Mouse (Mus musculus): Measurements from ENCODE around the gene Gm10803. TPM values are rescaled to one million over a fixed set of nuclear protein-coding genes. Genes with fewer than 3 reads are reported as not detected.

Gene Gm10803
- polyA plus RNA-seq, 1 experiment from 2014 or later, result not detected

DNA sequence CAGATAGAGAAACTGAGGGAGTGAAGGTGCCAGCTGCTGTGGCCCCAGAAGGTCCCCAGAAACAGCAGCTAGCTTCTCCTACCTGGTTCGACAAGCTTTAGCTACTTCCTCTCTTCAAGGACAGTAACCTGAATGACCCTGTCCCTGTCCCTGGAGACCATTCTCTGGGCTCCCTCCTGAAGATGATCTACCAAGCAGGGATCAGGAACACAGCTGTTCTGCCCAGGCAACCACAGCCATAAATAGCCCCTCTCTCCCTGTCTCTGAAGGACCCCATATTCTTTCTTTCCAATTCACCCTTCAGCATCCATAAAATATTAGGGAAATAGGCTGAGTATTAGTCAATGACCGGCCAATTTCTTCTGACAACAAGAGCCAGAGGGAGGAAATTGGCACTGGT is 18.6 kb upstream of the Gm10803 start:
- Histone ChIP-seq H3K4me3 (no peak overlapping the region), H3K4me2 (replicated peaks) (no peak overlapping the region), H3K4me1 (0 out of 2 replicates have a peak, but pooled peaks cover 2% of the 10 kb centered on the region), H3K9ac (no peak overlapping the region), H3K27me3 (replicated peaks) (no peaks in the 10 kb centered on the region), H3K9me3 (no peaks in the 10 kb centered on the region), H3K27ac (no peak overlapping the region), H3K36me3 (no peaks in the 10 kb centered on the region)
- no peak for ATAC-seq (ENCODE audit: low FRiP score, low read depth)
- WGBS, result 88% methylated on average over 2 of the region's 2 CpGs

DNA sequence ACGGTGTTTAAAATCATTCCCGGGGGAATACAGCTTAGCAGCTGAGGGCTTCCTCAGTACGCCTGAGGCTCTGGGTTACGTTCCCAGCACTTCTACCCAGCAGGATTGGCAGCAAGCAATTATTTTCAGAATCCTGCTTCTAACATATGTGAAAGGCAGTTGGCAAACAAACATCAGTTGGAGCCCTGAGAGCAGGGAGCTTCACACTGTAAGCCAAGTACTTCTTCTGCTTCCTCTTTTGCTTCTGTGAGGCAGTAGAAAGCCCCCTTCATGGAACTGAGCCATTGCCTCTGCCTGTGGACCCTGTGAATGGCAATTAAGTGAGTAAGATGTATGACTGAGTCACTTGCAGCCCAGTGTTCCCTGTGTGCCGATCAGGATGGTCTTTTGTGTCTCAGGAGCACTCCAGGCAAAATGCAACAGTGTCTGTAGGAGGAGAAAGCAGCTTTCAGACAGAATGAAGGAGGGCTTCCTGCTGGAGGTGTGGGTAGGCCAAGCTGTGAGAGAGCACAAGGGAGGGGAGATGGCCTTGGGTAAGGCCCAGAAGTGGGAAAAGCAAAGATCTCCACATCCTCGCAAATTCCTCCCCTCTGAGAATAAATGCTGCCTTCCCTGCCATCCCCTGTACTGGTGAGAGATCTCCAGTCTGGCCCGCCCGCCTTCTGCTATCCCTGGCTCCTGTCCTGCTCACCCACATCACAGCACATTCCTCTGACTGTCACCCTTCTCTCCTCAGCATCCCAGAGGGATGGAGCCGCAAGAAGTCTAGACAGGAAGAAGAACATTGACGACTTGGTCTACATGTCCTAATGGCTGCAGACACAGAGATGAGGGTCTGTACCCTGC is 7.5 kb upstream of the Gm10803 start:
- H3K4me1 ChIP-seq, result peaks cover 12% of the 10 kb centered on the region
- H3K36me3 ChIP-seq, result no peaks in the 10 kb centered on the region
- 69% methylated on average over 10 of the region's 10 CpGs for WGBS
- H3K27me3 ChIP-seq (replicated peaks), result no peaks in the 10 kb centered on the region
- no peaks in the 10 kb centered on the region for H3K9me3 ChIP-seq
- H3K27ac ChIP-seq, result no peak overlapping the region
- H3K4me3 ChIP-seq, result no peak overlapping the region
- no peak overlapping the region for H3K4me2 ChIP-seq (replicated peaks)
- no peak for ATAC-seq (ENCODE audit: low FRiP score, low read depth)
- H3K9ac ChIP-seq, result no peak overlapping the region

DNA sequence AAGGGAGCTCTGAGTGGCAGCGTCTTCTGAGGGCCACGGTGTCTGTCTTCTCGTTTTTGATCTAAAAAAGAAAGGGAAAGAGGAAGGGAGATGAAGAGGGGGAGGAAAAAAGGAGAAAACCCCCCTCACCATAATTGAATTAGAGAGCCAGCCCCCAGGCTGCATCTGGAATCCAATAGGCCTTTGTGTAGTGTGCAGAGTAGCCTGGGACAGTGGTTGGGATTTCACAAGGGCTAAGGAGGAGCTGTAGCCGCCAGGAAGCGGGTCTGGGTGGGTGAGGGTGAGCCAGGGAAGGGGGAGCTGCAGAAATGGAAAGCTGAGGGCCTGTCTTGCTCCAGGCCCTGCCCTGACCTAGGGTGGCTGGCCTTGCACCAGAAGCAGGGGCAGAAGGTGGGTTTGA is 6.5 kb upstream of the Gm10803 start:
- H3K36me3 ChIP-seq, result no peaks in the 10 kb centered on the region
- ATAC-seq (ENCODE audit: low FRiP score, low read depth), result no peak
- no peak overlapping the region for H3K4me3 ChIP-seq
- H3K4me1 ChIP-seq, result peaks cover 12% of the 10 kb centered on the region
- no peak overlapping the region for H3K4me2 ChIP-seq (replicated peaks)
- no peaks in the 10 kb centered on the region for H3K27me3 ChIP-seq (replicated peaks)
- H3K9ac ChIP-seq, result no peak overlapping the region
- H3K9me3 ChIP-seq, result no peaks in the 10 kb centered on the region
- 60% methylated on average over 5 of the region's 5 CpGs for WGBS
- no peak overlapping the region for H3K27ac ChIP-seq

DNA sequence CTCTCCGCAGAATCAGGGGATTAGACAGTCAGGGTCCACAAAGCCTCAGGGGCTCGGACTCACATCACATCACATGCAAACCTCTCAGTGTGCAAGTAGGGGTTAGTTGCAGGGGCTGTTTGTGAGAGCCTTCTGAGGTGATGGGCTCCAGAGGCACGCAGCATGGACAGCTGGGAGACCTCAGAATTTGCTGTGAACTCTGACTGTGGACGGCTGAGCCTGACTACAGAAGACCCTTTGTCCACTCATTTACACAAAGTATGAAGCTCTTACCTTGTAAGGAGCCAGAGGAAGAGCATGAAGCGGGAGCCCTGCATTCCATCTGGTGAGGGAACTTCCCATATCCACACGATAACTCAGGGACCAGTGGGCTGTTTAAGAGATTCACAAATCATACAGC is 5.3 kb downstream of the Gm10803 start:
- no peak overlapping the region for H3K9ac ChIP-seq
- H3K4me2 ChIP-seq (replicated peaks), result no peak overlapping the region
- no peak overlapping the region for H3K27ac ChIP-seq
- 64% methylated on average over 6 of the region's 6 CpGs for WGBS
- H3K27me3 ChIP-seq (replicated peaks), result no peaks in the 10 kb centered on the region
- no peak overlapping the region for H3K4me3 ChIP-seq
- no peaks in the 10 kb centered on the region for H3K9me3 ChIP-seq
- no peak for ATAC-seq (ENCODE audit: low FRiP score, low read depth)
- no peaks in the 10 kb centered on the region for H3K36me3 ChIP-seq
- peaks cover 6% of the 10 kb centered on the region; the same call in 1 of the 2 replicates for H3K4me1 ChIP-seq

DNA sequence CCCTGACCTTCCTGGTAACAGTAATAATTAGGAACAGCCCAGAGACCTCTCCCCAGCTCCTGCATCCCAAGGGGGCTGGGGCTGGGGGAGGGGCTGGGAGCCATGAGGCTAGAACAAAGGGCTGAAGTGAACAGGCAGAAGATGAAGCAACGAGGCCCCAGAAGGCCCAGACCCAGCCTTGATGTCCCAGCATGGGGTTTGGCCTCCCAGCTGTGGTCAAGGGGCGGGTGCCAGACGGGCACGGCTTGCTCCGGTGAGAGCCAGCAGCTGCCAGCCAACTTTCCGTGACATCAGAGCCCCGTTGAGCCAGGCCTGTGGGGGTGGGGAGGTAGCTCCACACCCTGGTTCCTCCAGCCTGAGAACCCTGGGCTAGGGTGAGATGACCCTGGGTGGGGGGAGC is 7.3 kb downstream of the Gm10803 start:
- Histone ChIP-seq H3K4me2 (replicated peaks) (no peak overlapping the region), H3K4me1 (peaks cover 6% of the 10 kb centered on the region; the same call in 1 of the 2 replicates), H3K27ac (no peak overlapping the region), H3K36me3 (no peaks in the 10 kb centered on the region), H3K27me3 (replicated peaks) (no peaks in the 10 kb centered on the region), H3K9me3 (no peaks in the 10 kb centered on the region), H3K9ac (no peak overlapping the region), H3K4me3 (no peak overlapping the region)
- no peak for ATAC-seq (ENCODE audit: low FRiP score, low read depth)
- 32% methylated on average over 7 of the region's 7 CpGs for WGBS

DNA sequence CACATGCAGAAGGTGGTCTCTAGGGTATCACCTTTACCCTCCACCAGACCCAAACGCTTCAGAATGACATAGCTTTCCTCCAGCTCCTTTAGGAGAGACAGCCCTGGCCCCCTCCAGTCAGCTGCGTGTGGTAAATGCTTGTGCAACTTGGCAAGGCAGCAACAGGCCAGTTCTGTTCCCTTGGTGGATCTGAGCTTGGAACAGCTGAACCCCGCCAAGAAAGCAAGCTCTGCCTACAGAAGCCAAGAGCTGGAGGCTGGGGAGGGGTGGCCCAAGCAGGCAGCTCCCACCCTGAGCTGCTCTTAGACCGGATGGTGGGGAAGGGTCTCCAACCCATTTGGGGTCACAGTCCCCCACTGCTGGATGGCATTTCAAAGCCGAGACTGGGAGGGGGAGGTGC is 12.2 kb downstream of the Gm10803 start:
- H3K9ac ChIP-seq, result no peak overlapping the region
- 78% methylated on average over 5 of the region's 5 CpGs for WGBS
- no peak overlapping the region for H3K4me2 ChIP-seq (replicated peaks)
- ATAC-seq (ENCODE audit: low FRiP score, low read depth), result no peak
- H3K9me3 ChIP-seq, result no peaks in the 10 kb centered on the region
- no peaks in the 10 kb centered on the region for H3K36me3 ChIP-seq
- peaks cover 4% of the 10 kb centered on the region; the same call in 1 of the 2 replicates for H3K4me1 ChIP-seq
- no peaks in the 10 kb centered on the region for H3K27me3 ChIP-seq (replicated peaks)
- no peak overlapping the region for H3K27ac ChIP-seq
- no peak overlapping the region for H3K4me3 ChIP-seq

DNA sequence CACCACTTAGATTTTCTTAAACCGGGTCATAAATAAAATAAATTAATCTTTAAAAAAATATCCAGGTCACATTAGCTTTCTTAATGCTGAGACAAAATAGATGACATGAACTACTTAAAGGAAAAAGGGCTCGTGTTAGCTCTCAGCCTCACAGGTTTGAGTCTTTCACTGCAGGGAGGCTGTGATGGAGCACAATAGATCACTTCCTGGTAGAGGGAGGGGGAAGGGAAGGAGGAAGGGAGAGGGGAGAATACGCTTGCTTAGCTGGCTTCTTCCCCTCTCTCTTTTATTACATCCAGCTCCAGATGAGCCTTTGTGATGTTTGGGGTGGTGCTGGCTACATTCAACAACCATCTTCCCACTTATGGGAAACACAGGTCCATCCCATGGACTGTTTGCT is 20.9 kb downstream of the Gm10803 start:
- no peak for ATAC-seq (ENCODE audit: low FRiP score, low read depth)
- Histone ChIP-seq H3K36me3 (no peaks in the 10 kb centered on the region), H3K4me3 (no peak overlapping the region), H3K4me1 (no peaks in the 10 kb centered on the region), H3K4me2 (replicated peaks) (no peak overlapping the region), H3K9me3 (no peaks in the 10 kb centered on the region), H3K9ac (no peak overlapping the region), H3K27ac (no peak overlapping the region), H3K27me3 (replicated peaks) (no peaks in the 10 kb centered on the region)
- WGBS, result 29% methylated on average over 3 of the region's 3 CpGs

DNA sequence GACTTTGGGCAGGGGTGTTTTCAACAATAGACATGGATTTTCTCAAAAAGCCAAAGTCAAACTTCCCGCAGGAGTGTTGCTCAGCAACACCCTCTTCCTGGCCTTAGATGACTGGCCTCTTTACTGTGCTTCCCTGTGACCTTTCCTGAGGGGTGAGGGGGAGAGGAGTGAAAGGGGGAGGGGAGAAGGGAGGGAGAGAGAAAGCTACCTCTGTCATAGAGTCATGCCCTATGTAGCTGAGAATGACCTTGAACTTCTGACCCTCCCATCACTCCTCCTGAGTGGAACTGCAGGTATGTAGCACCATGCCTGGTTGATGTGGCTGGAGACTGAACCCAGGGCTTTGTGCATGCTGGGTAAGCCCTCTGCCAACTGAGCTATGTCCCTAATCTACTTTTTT is 25.5 kb downstream of the Gm10803 start:
- Histone ChIP-seq H3K27ac (no peak overlapping the region), H3K27me3 (replicated peaks) (no peaks in the 10 kb centered on the region), H3K4me2 (replicated peaks) (no peak overlapping the region), H3K9ac (no peak overlapping the region), H3K4me3 (no peak overlapping the region), H3K36me3 (no peaks in the 10 kb centered on the region), H3K4me1 (peaks cover 9% of the 10 kb centered on the region), H3K9me3 (no peaks in the 10 kb centered on the region)
- WGBS, result 60% methylated on average over 1 of the region's 1 CpGs
- no peak for ATAC-seq (ENCODE audit: low FRiP score, low read depth)

DNA sequence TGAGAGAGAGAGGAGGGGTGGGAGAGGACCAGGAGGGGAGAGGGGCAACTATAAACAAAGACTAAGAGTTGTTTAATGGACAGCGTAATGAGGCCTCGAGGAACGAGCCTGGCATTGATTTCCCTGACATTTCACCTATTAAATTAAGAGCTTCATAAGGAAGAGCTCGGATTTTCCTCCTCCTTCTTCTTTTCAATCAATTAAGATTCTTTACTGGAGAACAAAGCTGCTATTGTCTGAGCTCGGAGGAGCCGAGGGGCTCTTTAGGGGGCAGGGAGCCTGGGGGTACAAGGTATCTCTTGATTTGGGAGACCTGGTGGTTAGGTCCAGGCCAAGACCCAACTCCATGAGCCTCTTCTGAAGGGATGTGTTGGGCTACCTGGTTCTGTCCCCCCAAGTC is 27.1 kb downstream of the Gm10803 start:
- no peaks in the 10 kb centered on the region for H3K9me3 ChIP-seq
- H3K4me1 ChIP-seq, result peaks cover 9% of the 10 kb centered on the region
- H3K27ac ChIP-seq, result no peak overlapping the region
- no peak overlapping the region for H3K9ac ChIP-seq
- WGBS, result 18% methylated on average over 6 of the region's 6 CpGs
- H3K4me2 ChIP-seq (replicated peaks), result no peak overlapping the region
- ATAC-seq (ENCODE audit: low FRiP score, low read depth), result no peak
- no peaks in the 10 kb centered on the region for H3K36me3 ChIP-seq
- H3K27me3 ChIP-seq (replicated peaks), result no peaks in the 10 kb centered on the region
- no peak overlapping the region for H3K4me3 ChIP-seq

DNA sequence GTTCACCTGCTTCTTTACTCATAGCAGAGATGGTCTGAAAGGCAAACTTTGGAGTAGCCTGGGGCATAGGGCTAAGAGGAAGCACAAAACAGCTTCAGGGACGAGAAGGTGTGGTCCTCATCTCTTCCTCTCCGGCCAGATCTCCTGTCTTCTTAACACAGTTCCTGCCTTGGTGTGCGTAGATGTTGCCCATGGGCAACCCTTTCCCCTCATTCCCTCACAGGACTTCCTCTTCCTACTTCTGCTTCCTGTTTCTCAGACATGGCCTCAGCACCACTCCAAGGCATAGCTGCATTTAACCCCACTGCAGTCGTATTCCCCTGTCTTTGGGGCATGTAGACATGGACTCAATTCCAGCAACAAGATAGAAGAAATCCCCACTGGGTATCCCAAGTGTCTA is 29.5 kb downstream of the Gm10803 start:
- no peak overlapping the region for H3K27ac ChIP-seq
- 76% methylated on average over 4 of the region's 4 CpGs for WGBS
- H3K4me3 ChIP-seq, result no peak overlapping the region
- H3K27me3 ChIP-seq (replicated peaks), result no peaks in the 10 kb centered on the region; the same call in 1 of the 2 replicates
- no peak for ATAC-seq (ENCODE audit: low FRiP score, low read depth)
- H3K9ac ChIP-seq, result no peak overlapping the region
- H3K4me1 ChIP-seq, result peaks cover 9% of the 10 kb centered on the region
- H3K9me3 ChIP-seq, result no peaks in the 10 kb centered on the region
- H3K36me3 ChIP-seq, result no peaks in the 10 kb centered on the region
- H3K4me2 ChIP-seq (replicated peaks), result no peak overlapping the region

DNA sequence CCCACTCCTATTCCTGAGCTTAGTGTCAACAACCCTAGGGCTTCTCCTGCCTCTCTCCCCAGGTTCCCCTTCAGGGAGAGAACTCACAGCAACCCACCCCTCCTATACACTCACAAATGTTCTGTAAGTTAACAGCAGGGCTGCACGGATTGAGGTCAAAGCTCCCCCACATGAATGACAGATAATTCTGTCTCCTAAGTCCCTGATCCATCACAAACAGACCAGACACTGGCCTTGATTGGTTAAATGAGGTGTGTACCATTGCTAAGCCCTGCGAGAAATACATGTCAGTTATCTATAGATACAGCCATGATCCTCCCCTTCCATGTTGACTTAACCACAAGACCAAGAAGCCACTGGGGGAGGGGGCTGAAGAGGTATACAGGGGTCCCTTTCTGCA is 31.3 kb downstream of the Gm10803 start:
- H3K27me3 ChIP-seq (replicated peaks), result no peaks in the 10 kb centered on the region; the same call in 1 of the 2 replicates
- no peak overlapping the region for H3K4me2 ChIP-seq (replicated peaks)
- H3K9ac ChIP-seq, result no peak overlapping the region
- no peak for ATAC-seq (ENCODE audit: low FRiP score, low read depth)
- no peaks in the 10 kb centered on the region for H3K36me3 ChIP-seq
- no peak overlapping the region for H3K27ac ChIP-seq
- WGBS, result 44% methylated on average over 2 of the region's 2 CpGs
- peaks cover 9% of the 10 kb centered on the region for H3K4me1 ChIP-seq
- no peak overlapping the region for H3K4me3 ChIP-seq
- no peaks in the 10 kb centered on the region for H3K9me3 ChIP-seq

DNA sequence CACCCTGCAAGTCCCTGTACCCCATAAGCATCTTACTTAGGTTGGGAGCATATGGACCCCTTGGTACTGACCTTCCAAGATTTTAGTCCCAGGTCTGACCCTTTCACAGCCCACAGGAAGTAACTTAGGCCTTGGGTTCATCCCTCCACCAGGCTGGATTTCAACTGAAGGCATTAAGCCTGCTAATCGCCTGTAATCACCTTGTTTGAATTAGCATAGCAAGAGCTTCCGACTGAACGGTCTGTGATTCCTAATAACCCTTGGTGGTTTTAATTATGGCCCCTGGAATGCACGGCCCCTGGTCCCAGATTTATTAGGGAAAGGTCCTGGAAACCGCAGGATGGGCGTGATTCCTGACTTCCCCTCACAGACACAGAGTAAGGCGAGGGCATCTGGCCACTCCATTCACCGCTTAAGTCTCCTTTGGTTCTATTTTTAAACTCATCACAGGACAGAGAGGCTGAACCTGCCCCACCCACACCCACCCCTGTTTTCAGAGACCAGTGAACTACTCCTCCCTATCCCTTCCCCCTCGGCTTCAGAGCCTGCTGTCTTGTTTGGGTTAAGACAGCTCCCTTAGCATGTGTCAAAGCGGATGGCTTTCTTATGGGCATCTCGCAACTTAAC is 31.9 kb downstream of the Gm10803 start:
- no peak overlapping the region for H3K9ac ChIP-seq
- H3K4me3 ChIP-seq, result no peak overlapping the region
- H3K4me1 ChIP-seq, result peaks cover 3% of the 10 kb centered on the region
- H3K4me2 ChIP-seq (replicated peaks), result no peak overlapping the region
- ATAC-seq (ENCODE audit: low FRiP score, low read depth), result no peak
- H3K36me3 ChIP-seq, result no peaks in the 10 kb centered on the region
- H3K27ac ChIP-seq, result no peak overlapping the region
- no peaks in the 10 kb centered on the region; the same call in 1 of the 2 replicates for H3K27me3 ChIP-seq (replicated peaks)
- H3K9me3 ChIP-seq, result no peaks in the 10 kb centered on the region
- 29% methylated on average over 11 of the region's 11 CpGs for WGBS

All from neural tube, embryonic 12.5 days (tissue).